Mouse (Mus musculus) C3H10T1/2 (cell line): ENCODE measurements around the gene Olfr739. TPM values are rescaled to one million over a fixed set of nuclear protein-coding genes. Genes with fewer than 3 reads are reported as not detected.

Experiments
- polyA plus RNA-seq, 2 experiments: library from polyadenylated mRNA; unstranded; fragments of >200 nt; fragmentation: generic; extraction: Trizol; gene quantifications; one replicate each; pipeline ENCODE4 v1.2.1; 2012; ENCODE audit warnings: missing spikeins in 2 of 2

Gene Olfr739
- not detected for polyA plus RNA-seq

GRCm38 (mm10) chr14:50418326-50418725 lies at the start of gene Olfr739:
Gene Olfr739 (plus strand): TSS chr14:50418626.

GRCm38 (mm10) chr14:50380863-50381262 lies 37.6 kb upstream of the Olfr739 start, which contains the start of gene Olfr736:
Gene Olfr736 (plus strand): TSS chr14:50381163.

DNA sequence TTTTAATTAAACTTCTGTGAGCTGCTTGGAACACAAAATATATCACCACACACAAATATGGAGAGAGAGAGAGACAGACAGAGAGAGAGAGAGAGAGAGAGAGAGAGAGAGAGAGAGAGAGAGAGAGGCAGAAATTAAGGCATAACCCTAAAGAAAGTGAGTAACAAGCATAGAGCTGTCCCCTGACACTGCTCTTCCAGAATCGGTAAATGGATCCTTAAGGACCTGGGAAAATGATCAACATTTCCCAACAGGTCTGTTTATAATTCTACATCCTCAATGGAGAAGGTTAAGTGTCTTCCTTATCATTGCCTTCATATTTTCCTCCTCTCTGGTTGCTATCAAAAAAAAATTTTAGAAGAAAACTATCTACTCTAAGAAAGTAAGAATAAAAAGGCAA lies 11.2 kb upstream of the Olfr739 start, which contains the start of gene Olfr738:
Gene Olfr738 (plus strand): TSS at position 301 of the 400 bp plus-strand sequence.

GRCm38 (mm10) chr14:50445245-50445644 lies 26.8 kb downstream of the Olfr739 start, which contains the start of gene Olfr740:
Gene Olfr740 (plus strand): TSS chr14:50445545.

GRCm38 (mm10) chr14:50472438-50472837 lies 54.0 kb downstream of the Olfr739 start, which contains the start of gene Olfr741:
Gene Olfr741 (plus strand): TSS chr14:50472738.

Other genes starting within 250 kb of the Olfr739 start
- gene Olfr730, start 230.4 kb upstream of the Olfr739 start, polyA plus RNA-seq: not detected
- not detected for gene Olfr731, start 176.8 kb upstream of the Olfr739 start, polyA plus RNA-seq
- gene Olfr732, start 134.4 kb upstream of the Olfr739 start, polyA plus RNA-seq: not detected
- not detected for gene Olfr733, start 117.1 kb upstream of the Olfr739 start, polyA plus RNA-seq
- gene Olfr734, start 91.9 kb upstream of the Olfr739 start, polyA plus RNA-seq: not detected
- gene Olfr735, start 69.8 kb upstream of the Olfr739 start, polyA plus RNA-seq: not detected
- gene Tlr11, start 60.7 kb upstream of the Olfr739 start, polyA plus RNA-seq: not detected
- gene Olfr736, start 37.5 kb upstream of the Olfr739 start, polyA plus RNA-seq: not detected
- not detected for gene Olfr738, start 11.1 kb upstream of the Olfr739 start, polyA plus RNA-seq
- not detected for gene Olfr740, start 26.9 kb downstream of the Olfr739 start, polyA plus RNA-seq
- gene Olfr741, start 54.1 kb downstream of the Olfr739 start, polyA plus RNA-seq: not detected
- not detected for gene Olfr742, start 85.0 kb downstream of the Olfr739 start, polyA plus RNA-seq
- gene Olfr743, start 103.2 kb downstream of the Olfr739 start, polyA plus RNA-seq: not detected
- not detected for gene Olfr744, start 196.3 kb downstream of the Olfr739 start, polyA plus RNA-seq
- gene Olfr745, start 220.8 kb downstream of the Olfr739 start, polyA plus RNA-seq: not detected
- gene Olfr746, start 228.5 kb downstream of the Olfr739 start, polyA plus RNA-seq: not detected